Mouse (Mus musculus): ENCODE measurements at regions not wholly inside any gene's neighbourhood (a gene's known extent, or its start where the extent isn't known, plus 50 kb on each side); places are given as distances from the start of the nearest gene placed in this dataset.

- TF ChIP-seq USF1 (IDR thresholded peaks at IDR 0.05; ENCODE audit: low read depth) (no peak), POLR2A (IDR thresholded peaks at IDR 0.05; ENCODE audit: insufficient read length, low read depth) (no peak), TCF3 (IDR thresholded peaks at IDR 0.05; ENCODE audit: insufficient read length, low read depth) (no peak), MAX (IDR thresholded peaks at IDR 0.05; ENCODE audit: low read depth) (no peak)
- Histone ChIP-seq H3K79me2 (ENCODE audit: control insufficient read depth, insufficient read depth) (no peaks in the 10 kb centered on the region), H3K27me3 (ENCODE audit: control insufficient read depth, insufficient read depth, insufficient read length) (no peaks in the 10 kb centered on the region), H3K4me2 (ENCODE audit: low read depth) (no peak overlapping the region), H3K4me3 (no peak overlapping the region), H3K36me3 (ENCODE audit: control insufficient read depth, insufficient read depth) (no peaks in the 10 kb centered on the region), H3ac (ENCODE audit: control insufficient read depth, insufficient read length) (no peak overlapping the region)
Observed at GRCm38 (mm10) chr5:119265149-119265890, 405.1 kb upstream of the Tbx3 start.

- H3K4me2 ChIP-seq (ENCODE audit: low read depth) = no peak overlapping the region
- no peaks in the 10 kb centered on the region for H3K36me3 ChIP-seq (ENCODE audit: control insufficient read depth, insufficient read depth)
- TF ChIP-seq POLR2A (IDR thresholded peaks at IDR 0.05; ENCODE audit: insufficient read length, low read depth) (no peak), SRF (IDR thresholded peaks at IDR 0.05; ENCODE audit: control insufficient read depth, insufficient read length, low read depth) (no peak), POLR2AphosphoS2 (IDR thresholded peaks at IDR 0.05; ENCODE audit: insufficient read length, low read depth) (no peak), TCF3 (IDR thresholded peaks at IDR 0.05; ENCODE audit: insufficient read length, low read depth) (no peak)
- H3K79me2 ChIP-seq (ENCODE audit: control insufficient read depth, insufficient read depth) = no peaks in the 10 kb centered on the region
- no peak overlapping the region for H3ac ChIP-seq (ENCODE audit: control insufficient read depth, insufficient read length)
- no peaks in the 10 kb centered on the region for H3K27me3 ChIP-seq (ENCODE audit: control insufficient read depth, insufficient read depth, insufficient read length)
- H3K4me3 ChIP-seq = no peak overlapping the region
Observed at GRCm38 (mm10) chr5:119271234-119271852, 399.1 kb upstream of the Tbx3 start.

- H3K36me3 ChIP-seq (ENCODE audit: control insufficient read depth, insufficient read depth) = no peaks in the 10 kb centered on the region
- peak overlapping the region; percentile 57 for H3K4me2 ChIP-seq (ENCODE audit: low read depth)
- H3ac ChIP-seq (ENCODE audit: control insufficient read depth, insufficient read length) = no peak overlapping the region
- TF ChIP-seq CEBPB (IDR thresholded peaks at IDR 0.05; ENCODE audit: insufficient read depth, poor library complexity, severe bottlenecking) (peak; percentile 67), REST (IDR thresholded peaks at IDR 0.05; ENCODE audit: insufficient read depth, insufficient read length) (no peak)
- peak overlapping the region; percentile 9 for H3K4me3 ChIP-seq
- no peaks in the 10 kb centered on the region for H3K79me2 ChIP-seq (ENCODE audit: control insufficient read depth, insufficient read depth)
- H3K27me3 ChIP-seq (ENCODE audit: control insufficient read depth, insufficient read depth, insufficient read length) = no peaks in the 10 kb centered on the region
Observed at GRCm38 (mm10) chr5:119273203-119273602, 397.3 kb upstream of the Tbx3 start.

- H3ac ChIP-seq (ENCODE audit: control insufficient read depth, insufficient read length) = no peak overlapping the region
- no peaks in the 10 kb centered on the region for H3K27me3 ChIP-seq (ENCODE audit: control insufficient read depth, insufficient read depth, insufficient read length)
- TF ChIP-seq POLR2A (IDR thresholded peaks at IDR 0.05; ENCODE audit: insufficient read length, low read depth) = no peak
- TF ChIP-seq MAX (IDR thresholded peaks at IDR 0.05; ENCODE audit: low read depth) = no peak
- peak in 2 of 3 experiments; percentile 65 to 83 for TF ChIP-seq MYOD1 (IDR thresholded peaks at IDR 0.05; ENCODE audit: control insufficient read depth in 1 of 3, insufficient read length in 2 of 3, low read depth in 2 of 3)
- peak in 1 of 3 experiments; percentile 48 for TF ChIP-seq MYOG (IDR thresholded peaks at IDR 0.05; ENCODE audit: control insufficient read depth in 1 of 3, insufficient read depth in 1 of 3, insufficient read length in 2 of 3, low read depth in 2 of 3)
- no peaks in the 10 kb centered on the region for H3K79me2 ChIP-seq (ENCODE audit: control insufficient read depth, insufficient read depth)
- H3K36me3 ChIP-seq (ENCODE audit: control insufficient read depth, insufficient read depth) = no peaks in the 10 kb centered on the region
- peak overlapping the region; percentile 9 for H3K4me3 ChIP-seq
- H3K4me2 ChIP-seq (ENCODE audit: low read depth) = peak overlapping the region; percentile 57
Observed at GRCm38 (mm10) chr5:119273615-119274014, 396.9 kb upstream of the Tbx3 start.

GRCm38 (mm10) chr5:119274817-119275494 lies 395.5 kb upstream of the Tbx3 start:
- H3K27me3 ChIP-seq (ENCODE audit: control insufficient read depth, insufficient read depth, insufficient read length) = no peaks in the 10 kb centered on the region
- H3K4me3 ChIP-seq = no peak overlapping the region
- H3K79me2 ChIP-seq (ENCODE audit: control insufficient read depth, insufficient read depth) = no peaks in the 10 kb centered on the region
- H3K36me3 ChIP-seq (ENCODE audit: control insufficient read depth, insufficient read depth) = no peaks in the 10 kb centered on the region
- TF ChIP-seq POLR2AphosphoS2 (IDR thresholded peaks at IDR 0.05; ENCODE audit: insufficient read length, low read depth) (no peak), CEBPB (IDR thresholded peaks at IDR 0.05; ENCODE audit: insufficient read depth, poor library complexity, severe bottlenecking) (no peak), TCF12 (IDR thresholded peaks at IDR 0.05; ENCODE audit: insufficient read depth, poor library complexity, severe bottlenecking) (no peak), SRF (IDR thresholded peaks at IDR 0.05; ENCODE audit: control insufficient read depth, insufficient read length, low read depth) (no peak), POLR2A (IDR thresholded peaks at IDR 0.05; ENCODE audit: insufficient read length, low read depth) (no peak), MAX (IDR thresholded peaks at IDR 0.05; ENCODE audit: low read depth) (no peak), REST (IDR thresholded peaks at IDR 0.05; ENCODE audit: insufficient read depth, insufficient read length) (no peak), MYOG (IDR thresholded peaks at IDR 0.05; ENCODE audit: control insufficient read depth in 1 of 3, insufficient read depth in 1 of 3, insufficient read length in 2 of 3, low read depth in 2 of 3) (no peak), TCF3 (IDR thresholded peaks at IDR 0.05; ENCODE audit: insufficient read length, low read depth) (no peak), E2F4 (IDR thresholded peaks at IDR 0.05; ENCODE audit: insufficient read depth) (no peak), MYOD1 (IDR thresholded peaks at IDR 0.05; ENCODE audit: control insufficient read depth in 1 of 3, insufficient read length in 2 of 3, low read depth in 2 of 3) (no peak), USF1 (IDR thresholded peaks at IDR 0.05; ENCODE audit: low read depth) (no peak)
- no peak overlapping the region for H3K4me2 ChIP-seq (ENCODE audit: low read depth)
- no peak overlapping the region for H3ac ChIP-seq (ENCODE audit: control insufficient read depth, insufficient read length)
